Mouse (Mus musculus) right cerebral cortex, postnatal 36 days (tissue): ENCODE measurements at regions not wholly inside any gene's neighbourhood (a gene's known extent, or its start where the extent isn't known, plus 50 kb on each side); places are given as distances from the start of the nearest gene placed in this dataset.

Experiments used
- DNase-seq, 2 experiments: peaks; one replicate each; pipeline ENCODE4 v3.0.0; 2022; ENCODE audit warnings: low spot score in 2 of 2, mixed read lengths in 1 of 2

- DNase-seq, result no peak
Measured at GRCm38 (mm10) chr1:184304204-184304603, 270.1 kb upstream of the 1700056E22Rik start.

GRCm38 (mm10) chr1:184298701-184299100 is 264.6 kb upstream of the 1700056E22Rik start:
- no peak for DNase-seq

GRCm38 (mm10) chr1:184297001-184297740 is 263.1 kb upstream of the 1700056E22Rik start:
- DNase-seq, result no peak

- DNase-seq, result no peak
Measured at GRCm38 (mm10) chr1:184291129-184291528, 257.0 kb upstream of the 1700056E22Rik start.

GRCm38 (mm10) chr1:184289733-184290416 is 255.8 kb upstream of the 1700056E22Rik start:
- no peak for DNase-seq

- DNase-seq, result no peak
Measured at GRCm38 (mm10) chr1:184281768-184282167, 247.7 kb upstream of the 1700056E22Rik start.

- no peak for DNase-seq
Measured at GRCm38 (mm10) chr1:184279263-184279662, 245.2 kb upstream of the 1700056E22Rik start.

- DNase-seq, result no peak
Measured at GRCm38 (mm10) chr1:184277001-184277400, 242.9 kb upstream of the 1700056E22Rik start.

GRCm38 (mm10) chr1:184275877-184276276 is 241.8 kb upstream of the 1700056E22Rik start:
- no peak for DNase-seq

GRCm38 (mm10) chr1:184275396-184275795 is 241.3 kb upstream of the 1700056E22Rik start:
- no peak for DNase-seq

GRCm38 (mm10) chr1:184274704-184275103 is 240.6 kb upstream of the 1700056E22Rik start:
- no peak for DNase-seq

- DNase-seq, result no peak
Measured at GRCm38 (mm10) chr1:184273722-184274121, 239.6 kb upstream of the 1700056E22Rik start.

- DNase-seq, result no peak
Measured at GRCm38 (mm10) chr1:184271254-184271653, 237.2 kb upstream of the 1700056E22Rik start.

- peak; percentile 24 to 27 for DNase-seq
Measured at GRCm38 (mm10) chr1:184266051-184266450, 231.9 kb upstream of the 1700056E22Rik start.

- DNase-seq, result no peak
Measured at GRCm38 (mm10) chr1:184262975-184263374, 228.9 kb upstream of the 1700056E22Rik start.

GRCm38 (mm10) chr1:184261385-184261727 is 227.3 kb upstream of the 1700056E22Rik start:
- no peak for DNase-seq

GRCm38 (mm10) chr1:184260722-184261384 is 226.8 kb upstream of the 1700056E22Rik start:
- peak in 1 of 2 experiments; percentile 2 for DNase-seq

- no peak for DNase-seq
Measured at GRCm38 (mm10) chr1:184259853-184260252, 225.8 kb upstream of the 1700056E22Rik start.

- DNase-seq, result no peak
Measured at GRCm38 (mm10) chr1:184257356-184257755, 223.3 kb upstream of the 1700056E22Rik start.

GRCm38 (mm10) chr1:184254951-184255350 is 220.8 kb upstream of the 1700056E22Rik start:
- no peak for DNase-seq

GRCm38 (mm10) chr1:184244730-184245488 is 210.8 kb upstream of the 1700056E22Rik start:
- DNase-seq, result no peak

- DNase-seq, result no peak
Measured at GRCm38 (mm10) chr1:184244296-184244695, 210.2 kb upstream of the 1700056E22Rik start.
